Mouse (Mus musculus) small intestine, adult 2 months (tissue): ENCODE data around the gene Col6a5.

ENCODE experiments used
- CTCF ChIP-seq: fragments of 200-500 bp; IDR thresholded peaks from 2 replicates; pipeline ENCODE4 v1.5.1; 2012; ENCODE audit warnings: low read depth, mild to moderate bottlenecking, control low read depth, inconsistent platforms, low read length, moderate library complexity, mixed read lengths; ENCODE audit not compliant: insufficient replicate concordance, insufficient read length; ENCODE audit errors: extremely low read depth
- POLR2A ChIP-seq: fragments of 200-500 bp; IDR thresholded peaks from 2 replicates; pipeline ENCODE4 v1.6.1; 2012; ENCODE audit warnings: low read depth, mild to moderate bottlenecking, control low read depth, inconsistent platforms, low read length, moderate library complexity

DNA sequence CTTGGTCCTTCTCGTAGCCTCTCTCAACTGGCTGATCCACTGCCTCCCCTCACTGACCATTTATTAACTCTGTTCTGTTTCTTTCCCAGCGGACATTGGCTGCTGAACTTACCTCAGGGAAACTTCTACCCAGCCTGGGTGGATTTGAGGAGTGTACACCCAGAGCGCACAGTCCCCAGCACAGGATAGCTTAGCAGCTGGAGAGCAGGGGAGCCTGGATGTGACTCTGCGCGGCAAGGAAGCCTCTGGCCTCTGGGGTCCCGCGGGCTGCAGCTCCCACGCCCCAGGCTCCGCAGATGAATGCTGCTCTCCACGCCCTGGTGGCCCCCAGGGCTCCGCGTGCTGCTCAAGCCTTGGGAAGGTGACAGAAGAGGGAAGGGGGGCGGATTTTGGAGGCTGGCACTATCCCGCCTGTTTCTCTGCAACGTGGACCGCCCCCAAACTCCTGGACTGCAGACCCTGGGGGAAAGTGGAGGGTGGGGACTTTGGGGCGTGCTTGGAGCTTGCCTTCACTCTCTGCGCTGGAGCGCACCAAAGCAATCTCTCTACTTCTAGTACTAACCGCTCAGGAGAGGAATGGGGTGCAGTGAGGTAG is 132.6 kb downstream of the Col6a5 start, which contains the start of gene Col6a6:
- TF ChIP-seq POLR2A (no peak), CTCF (no peak)
